Mouse (Mus musculus): ENCODE results near the gene Ssb. TPM values are rescaled to one million over a fixed set of nuclear protein-coding genes. Genes with fewer than 3 reads are reported as not detected.

Gene Ssb
- polyA plus RNA-seq, 1 experiment from 2014 or later = 263 TPM

DNA sequence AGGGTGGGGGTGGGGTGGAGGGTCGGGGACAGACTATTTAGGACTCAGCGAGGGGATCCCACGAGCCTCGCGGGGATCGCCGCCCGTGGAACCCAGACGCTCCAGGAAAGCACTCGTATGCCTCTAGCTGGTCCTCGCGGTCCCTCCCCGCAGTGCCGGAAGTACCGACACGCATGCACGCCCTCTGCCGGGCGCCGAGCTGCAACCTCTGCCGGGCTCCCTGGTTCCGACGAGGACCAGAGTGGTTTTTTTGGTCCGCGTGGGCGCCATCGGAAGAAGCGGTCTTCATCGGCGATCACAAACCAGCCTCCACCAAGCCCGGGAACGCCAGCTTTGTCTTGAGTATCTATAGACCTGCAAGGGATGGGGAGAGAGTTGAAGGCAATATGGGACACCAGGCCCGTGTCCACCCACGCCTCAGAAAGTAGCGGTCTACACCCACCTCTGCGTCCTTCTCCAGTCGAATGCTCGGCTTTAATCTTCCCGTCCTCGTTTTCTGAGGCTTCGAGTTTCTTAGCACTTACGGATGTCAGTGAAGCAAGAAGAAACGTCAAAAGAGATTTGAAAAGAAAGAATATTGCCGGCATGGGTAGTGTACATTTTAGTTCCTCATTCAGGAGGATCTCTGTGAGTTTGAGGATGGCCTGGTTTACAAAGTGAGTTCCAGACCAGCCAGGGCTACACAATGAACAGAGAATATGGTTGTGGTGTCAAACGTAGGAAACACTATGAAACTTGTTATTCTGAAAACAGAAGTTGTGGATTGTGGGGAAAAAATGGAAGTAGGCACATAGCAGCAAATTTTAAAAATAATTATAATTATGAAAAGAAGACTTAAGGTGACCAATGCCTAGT lies 24.3 kb downstream of the Ssb start, which contains the start of gene Mettl5:
Gene Mettl5, minus strand, starts transcription at position 165 of the 855 bp plus-strand sequence.
- H3K4me2 ChIP-seq (ENCODE audit: low read depth, low read length) = peak within 1 kb of the TSS; percentile 52
- no peaks in the 10 kb centered on the region for H3K9me3 ChIP-seq (replicated peaks; ENCODE audit: control insufficient read depth, low read length)
- no peaks in the 10 kb centered on the region for H3K36me3 ChIP-seq (ENCODE audit: control insufficient read depth, insufficient read depth, low read length)
- H3K4me3 ChIP-seq (replicated peaks; ENCODE audit: low read length) = peak within 1 kb of the TSS; percentile 68
- H3K27me3 ChIP-seq (ENCODE audit: control insufficient read depth, insufficient read depth, low read length) = no peaks in the 10 kb centered on the region
- ATAC-seq (ENCODE audit: insufficient read depth, low FRiP score) = peak; percentile 95
- H3K27ac ChIP-seq (ENCODE audit: low read length) = peak within 1 kb of the TSS; percentile 77
- peak within 1 kb of the TSS; percentile 85 for H3K9ac ChIP-seq (ENCODE audit: low read length)
- WGBS = 2% methylated on average over 45 of the region's 45 CpGs
- peaks cover 3% of the 10 kb centered on the region; the same call in 1 of the 2 replicates for H3K4me1 ChIP-seq (ENCODE audit: control insufficient read depth, insufficient read depth, low read length)

DNA sequence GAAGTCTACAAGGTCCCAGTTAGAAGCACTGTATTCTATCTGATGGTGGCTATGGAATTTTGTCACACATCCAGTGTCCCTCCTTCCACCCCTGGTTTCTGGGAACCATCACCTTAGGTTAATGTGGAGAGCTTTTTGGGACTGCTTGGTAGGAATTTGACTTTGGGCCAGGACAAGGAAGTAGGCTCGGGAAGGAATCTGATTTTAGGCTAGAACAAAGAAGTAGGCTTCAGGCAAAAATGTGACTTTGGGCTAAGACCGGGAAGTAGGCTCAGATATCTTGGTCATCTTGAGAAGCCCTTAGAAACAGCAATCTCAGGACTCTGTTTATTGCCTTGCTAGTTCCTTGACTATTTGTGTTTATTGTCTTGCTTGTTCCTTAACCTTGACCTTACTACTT lies 27.6 kb downstream of the Ssb start:
- Histone ChIP-seq H3K9ac (ENCODE audit: low read length) (no peak overlapping the region), H3K27ac (ENCODE audit: low read length) (no peak overlapping the region), H3K4me1 (ENCODE audit: control insufficient read depth, insufficient read depth, low read length) (peaks cover 3% of the 10 kb centered on the region; the same call in 1 of the 2 replicates), H3K27me3 (ENCODE audit: control insufficient read depth, insufficient read depth, low read length) (no peaks in the 10 kb centered on the region), H3K4me3 (replicated peaks; ENCODE audit: low read length) (no peak overlapping the region), H3K9me3 (replicated peaks; ENCODE audit: control insufficient read depth, low read length) (no peaks in the 10 kb centered on the region), H3K4me2 (ENCODE audit: low read depth, low read length) (no peak overlapping the region), H3K36me3 (ENCODE audit: control insufficient read depth, insufficient read depth, low read length) (no peaks in the 10 kb centered on the region)
- no peak for ATAC-seq (ENCODE audit: insufficient read depth, low FRiP score)
- 67% methylated on average over 2 of the region's 2 CpGs for WGBS

DNA sequence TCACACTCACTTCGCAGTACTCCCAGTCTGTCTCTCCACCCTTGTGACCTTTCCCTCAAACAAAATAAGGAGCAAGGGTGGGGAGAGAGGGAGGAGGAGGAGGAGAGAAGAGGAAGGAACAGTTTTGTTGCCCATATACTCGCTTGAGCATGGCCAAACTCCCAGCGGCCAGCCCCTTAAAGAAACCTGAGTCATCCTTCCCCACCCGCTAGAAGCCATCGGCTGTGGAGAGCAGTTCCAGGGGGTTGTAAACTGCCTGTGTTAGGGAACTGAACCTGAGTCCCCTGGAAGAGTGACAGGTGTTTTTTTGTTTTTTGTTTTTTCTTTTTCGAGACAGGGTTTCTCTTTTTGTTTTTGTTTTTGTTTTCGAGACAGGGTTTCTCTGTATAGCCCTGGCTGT lies 29.5 kb downstream of the Ssb start:
- Histone ChIP-seq H3K4me3 (replicated peaks; ENCODE audit: low read length) (no peak overlapping the region), H3K27ac (ENCODE audit: low read length) (no peak overlapping the region), H3K9me3 (replicated peaks; ENCODE audit: control insufficient read depth, low read length) (no peaks in the 10 kb centered on the region), H3K27me3 (ENCODE audit: control insufficient read depth, insufficient read depth, low read length) (no peaks in the 10 kb centered on the region), H3K4me1 (ENCODE audit: control insufficient read depth, insufficient read depth, low read length) (no peaks in the 10 kb centered on the region), H3K36me3 (ENCODE audit: control insufficient read depth, insufficient read depth, low read length) (no peaks in the 10 kb centered on the region), H3K4me2 (ENCODE audit: low read depth, low read length) (no peak overlapping the region), H3K9ac (ENCODE audit: low read length) (no peak overlapping the region)
- 60% methylated on average over 7 of the region's 7 CpGs for WGBS
- ATAC-seq (ENCODE audit: insufficient read depth, low FRiP score) = no peak

DNA sequence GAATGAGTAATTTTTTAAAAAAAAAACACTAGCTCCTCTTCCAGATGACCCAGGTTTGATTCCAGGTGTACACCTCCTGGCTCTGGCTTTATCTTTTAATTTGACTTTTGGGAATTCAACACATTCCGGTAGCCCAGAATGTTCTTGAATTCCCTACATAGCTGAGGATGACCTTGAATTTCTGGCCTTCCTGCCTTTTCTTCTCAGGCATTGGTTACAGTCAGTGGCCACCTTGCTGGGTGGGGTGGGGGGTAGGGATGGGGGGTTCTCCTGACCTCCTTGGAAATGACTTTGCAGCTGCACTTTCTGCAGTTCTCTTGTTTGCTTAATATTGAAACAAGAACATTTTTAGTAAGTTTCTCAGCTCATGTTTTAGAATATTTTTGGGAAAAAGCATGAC lies 31.8 kb downstream of the Ssb start:
- Histone ChIP-seq H3K27ac (ENCODE audit: low read length) (no peak overlapping the region), H3K27me3 (ENCODE audit: control insufficient read depth, insufficient read depth, low read length) (no peaks in the 10 kb centered on the region), H3K4me1 (ENCODE audit: control insufficient read depth, insufficient read depth, low read length) (no peaks in the 10 kb centered on the region), H3K9me3 (replicated peaks; ENCODE audit: control insufficient read depth, low read length) (no peaks in the 10 kb centered on the region), H3K9ac (ENCODE audit: low read length) (no peak overlapping the region), H3K4me3 (replicated peaks; ENCODE audit: low read length) (no peak overlapping the region), H3K36me3 (ENCODE audit: control insufficient read depth, insufficient read depth, low read length) (no peaks in the 10 kb centered on the region), H3K4me2 (ENCODE audit: low read depth, low read length) (no peak overlapping the region)
- WGBS = 75% methylated on average over 1 of the region's 1 CpGs
- ATAC-seq (ENCODE audit: insufficient read depth, low FRiP score) = no peak

DNA sequence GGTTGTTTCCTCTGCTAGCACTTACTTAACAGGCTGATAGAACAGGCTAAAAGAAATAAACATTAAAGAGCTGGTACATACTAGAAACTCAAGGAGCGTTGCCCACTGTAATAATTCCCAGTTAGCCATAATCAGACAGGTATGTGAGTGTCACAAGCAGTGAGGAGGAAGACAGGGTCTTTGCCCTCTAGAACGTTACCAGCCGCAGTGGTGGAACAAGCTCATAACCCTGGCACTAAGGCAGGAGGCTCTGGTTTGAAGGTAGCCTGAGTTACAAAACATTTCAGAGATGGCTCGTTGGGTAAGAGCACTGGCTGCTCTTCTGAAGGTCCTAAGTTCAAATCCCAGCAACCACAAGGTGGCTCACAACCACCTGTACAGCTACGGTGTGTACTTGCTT lies 32.5 kb downstream of the Ssb start:
- H3K27ac ChIP-seq (ENCODE audit: low read length) = no peak overlapping the region
- no peak overlapping the region for H3K4me2 ChIP-seq (ENCODE audit: low read depth, low read length)
- WGBS = 80% methylated on average over 5 of the region's 5 CpGs
- no peak for ATAC-seq (ENCODE audit: insufficient read depth, low FRiP score)
- no peaks in the 10 kb centered on the region for H3K27me3 ChIP-seq (ENCODE audit: control insufficient read depth, insufficient read depth, low read length)
- no peak overlapping the region for H3K4me3 ChIP-seq (replicated peaks; ENCODE audit: low read length)
- H3K9me3 ChIP-seq (replicated peaks; ENCODE audit: control insufficient read depth, low read length) = no peaks in the 10 kb centered on the region
- H3K4me1 ChIP-seq (ENCODE audit: control insufficient read depth, insufficient read depth, low read length) = peaks cover 6% of the 10 kb centered on the region
- H3K36me3 ChIP-seq (ENCODE audit: control insufficient read depth, insufficient read depth, low read length) = no peaks in the 10 kb centered on the region
- H3K9ac ChIP-seq (ENCODE audit: low read length) = no peak overlapping the region

DNA sequence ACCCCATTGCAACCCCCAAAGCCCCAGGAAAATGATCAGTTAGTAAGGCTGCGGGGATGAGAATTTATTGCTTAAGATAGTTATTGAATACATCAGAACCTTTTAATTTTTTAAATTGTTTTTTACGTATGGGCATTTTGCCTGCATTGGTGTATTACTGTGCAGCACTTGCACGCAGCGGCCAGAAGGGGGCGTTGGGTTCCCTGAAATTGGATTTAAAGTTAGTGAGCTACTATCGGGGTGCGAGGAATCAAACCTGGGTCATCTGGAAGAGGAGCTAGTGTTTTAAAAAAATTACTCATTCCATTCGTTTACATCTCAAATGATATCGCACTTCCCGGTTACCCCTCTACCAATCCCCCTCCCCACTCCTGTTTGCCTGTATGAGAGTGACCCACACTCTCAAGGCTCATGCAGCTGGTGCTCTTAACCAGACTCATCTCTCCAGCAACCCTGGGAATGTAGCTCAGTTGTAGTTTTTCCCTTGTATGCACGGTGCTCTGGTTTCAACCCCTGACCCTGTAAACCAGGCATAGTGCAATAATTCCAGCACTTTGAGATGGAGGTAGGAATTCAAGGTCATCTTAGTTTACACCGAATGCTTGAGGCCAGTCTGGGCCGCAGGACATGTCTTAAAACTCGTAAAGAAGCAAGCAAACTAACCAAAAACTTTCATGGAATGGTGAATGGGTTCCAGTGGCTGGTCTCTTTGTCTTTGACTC lies 34.3 kb downstream of the Ssb start:
- Histone ChIP-seq H3K9me3 (replicated peaks; ENCODE audit: control insufficient read depth, low read length) (no peaks in the 10 kb centered on the region), H3K27me3 (ENCODE audit: control insufficient read depth, insufficient read depth, low read length) (no peaks in the 10 kb centered on the region), H3K4me1 (ENCODE audit: control insufficient read depth, insufficient read depth, low read length) (peaks cover 12% of the 10 kb centered on the region), H3K36me3 (ENCODE audit: control insufficient read depth, insufficient read depth, low read length) (no peaks in the 10 kb centered on the region), H3K9ac (ENCODE audit: low read length) (no peak overlapping the region), H3K4me2 (ENCODE audit: low read depth, low read length) (no peak overlapping the region), H3K4me3 (replicated peaks; ENCODE audit: low read length) (no peak overlapping the region), H3K27ac (ENCODE audit: low read length) (no peak overlapping the region)
- no peak for ATAC-seq (ENCODE audit: insufficient read depth, low FRiP score)
- WGBS = 59% methylated on average over 14 of the region's 14 CpGs

DNA sequence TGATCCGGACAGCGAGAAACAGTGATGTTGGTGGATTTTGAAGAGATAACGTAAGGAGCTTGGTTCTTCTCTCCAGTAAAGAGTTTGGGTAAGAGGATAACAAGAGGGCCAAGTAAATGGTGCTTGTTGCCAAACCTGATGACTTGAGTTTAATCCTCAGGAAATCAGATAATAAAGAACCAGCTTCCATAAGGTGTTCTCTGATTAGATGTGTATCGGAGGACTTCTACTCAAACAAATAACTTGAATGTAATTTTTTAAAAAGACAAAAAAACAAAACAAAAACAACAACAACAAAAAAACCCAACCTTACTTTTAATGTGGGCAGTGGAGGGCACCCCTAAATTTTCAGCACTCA lies 34.8 kb downstream of the Ssb start:
- 90% methylated on average over 4 of the region's 4 CpGs for WGBS
- H3K4me2 ChIP-seq (ENCODE audit: low read depth, low read length) = no peak overlapping the region

DNA sequence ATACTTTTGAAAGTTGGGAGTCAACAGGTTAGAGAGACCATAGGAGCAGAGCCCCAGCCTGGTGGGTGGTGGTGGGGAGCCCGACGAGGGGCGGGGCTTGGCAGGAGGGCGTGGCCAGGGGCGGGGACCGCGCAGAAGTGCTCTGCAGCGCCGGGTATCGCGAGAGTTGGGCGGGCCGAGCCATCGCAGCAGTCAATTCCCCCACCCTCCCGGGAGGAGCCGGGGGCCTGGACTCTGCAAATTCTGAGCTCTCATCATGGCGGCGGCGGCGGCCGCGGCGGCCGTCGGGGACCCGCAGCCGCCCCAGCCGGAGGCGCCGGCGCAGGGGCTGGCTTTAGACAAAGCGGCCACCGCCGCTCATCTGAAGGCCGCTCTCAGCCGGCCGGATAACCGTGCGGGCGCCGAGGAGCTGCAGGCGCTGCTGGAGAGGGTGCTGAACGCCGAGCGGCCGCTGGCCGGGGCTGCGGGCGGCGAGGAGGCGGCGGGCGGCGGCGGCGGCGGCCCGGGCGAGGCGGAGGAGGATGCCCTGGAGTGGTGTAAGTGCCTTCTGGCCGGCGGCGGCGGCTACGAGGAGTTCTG lies 35.8 kb downstream of the Ssb start, which contains the start of gene Ubr3:
Gene Ubr3, plus strand, starts transcription at position 208 of the 579 bp plus-strand sequence.
- Histone ChIP-seq H3K9ac (ENCODE audit: low read length) (peak within 1 kb of the TSS; percentile 99), H3K36me3 (ENCODE audit: control insufficient read depth, insufficient read depth, low read length) (no peaks in the 10 kb centered on the region), H3K27ac (ENCODE audit: low read length) (peak within 1 kb of the TSS; percentile 90), H3K4me3 (replicated peaks; ENCODE audit: low read length) (peak within 1 kb of the TSS; percentile 97), H3K27me3 (ENCODE audit: control insufficient read depth, insufficient read depth, low read length) (no peaks in the 10 kb centered on the region), H3K9me3 (replicated peaks; ENCODE audit: control insufficient read depth, low read length) (no peaks in the 10 kb centered on the region), H3K4me2 (ENCODE audit: low read depth, low read length) (peak within 1 kb of the TSS; percentile 83), H3K4me1 (ENCODE audit: control insufficient read depth, insufficient read depth, low read length) (peaks cover 12% of the 10 kb centered on the region)
- WGBS = 1% methylated on average over 49 of the region's 65 CpGs
- peak; percentile 99 for ATAC-seq (ENCODE audit: insufficient read depth, low FRiP score)

More for the DNA sequence above, 34.8 kb downstream of the Ssb start:
- Histone ChIP-seq H3K4me1 (ENCODE audit: control insufficient read depth, insufficient read depth, low read length) (peaks cover 12% of the 10 kb centered on the region), H3K27ac (ENCODE audit: low read length) (no peak overlapping the region), H3K4me3 (replicated peaks; ENCODE audit: low read length) (no peak overlapping the region), H3K9ac (ENCODE audit: low read length) (no peak overlapping the region), H3K27me3 (ENCODE audit: control insufficient read depth, insufficient read depth, low read length) (no peaks in the 10 kb centered on the region), H3K36me3 (ENCODE audit: control insufficient read depth, insufficient read depth, low read length) (no peaks in the 10 kb centered on the region), H3K9me3 (replicated peaks; ENCODE audit: control insufficient read depth, low read length) (no peaks in the 10 kb centered on the region)
- no peak for ATAC-seq (ENCODE audit: insufficient read depth, low FRiP score)

Data from stomach, embryonic 16.5 days (tissue).